21 mouse cellular contexts compared by ENCODE assay signal in the genomic region with DNA sequence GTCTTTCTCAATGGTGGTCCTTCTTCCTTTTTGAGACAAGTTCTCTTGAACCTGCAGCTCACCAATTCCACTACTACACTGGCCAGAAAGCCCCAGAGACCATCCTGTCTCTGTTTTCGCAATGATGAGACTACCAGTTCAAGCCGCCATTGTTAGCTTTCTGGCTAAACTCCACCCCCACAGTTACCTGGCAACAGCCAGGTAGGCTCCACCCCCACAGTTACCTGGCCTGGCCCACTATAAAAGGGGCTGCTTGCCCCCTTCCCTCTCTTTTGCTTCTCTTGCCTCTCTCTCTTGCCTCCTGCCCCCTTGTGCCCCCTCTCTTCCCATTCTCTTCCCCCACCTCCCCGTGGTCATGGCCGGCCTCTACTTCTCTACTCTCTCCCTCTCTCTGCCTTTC. TPM values are rescaled to one million over a fixed set of nuclear protein-coding genes. Genes with fewer than 3 reads are reported as not detected.
DNase-seq lines count a peak whose midpoint lies in the region; TF ChIP-seq lines count a peak whose summit lies in the region.
"Had no signal": no experiment of that assay in that cellular context is flagged by ENCODE, and none has a peak within 500 bp of the region (broad histone marks: within the 10 kb centered on the region; RNA-seq: fewer than 3 reads in every experiment).

No protein-coding gene starts in this region.

- no peak for TF ChIP-seq CTCF in testis, adult 2 months (IDR thresholded peaks at IDR 0.05; ENCODE audit: control insufficient read depth, insufficient read depth, insufficient replicate concordance, low read depth, low read length)

- no peaks in the 10 kb centered on the region for H3K27me3 ChIP-seq in testis, adult 2 months (ENCODE audit: control insufficient read depth, insufficient read depth, low read length)
- H3K27me3 ChIP-seq: CH12.LX, Patski had no signal

- no peak for DNase-seq in testis, postnatal 14 days (ENCODE audit: low spot score)
- DNase-seq in R1 (ENCODE audit: low read depth, low spot score) (peak; percentile 54), ZHBTc4 (ENCODE audit: low read depth, low spot score) (peak; percentile 55)
- no peak for DNase-seq in left cerebral cortex, postnatal 14 days (ENCODE audit: low spot score in 2 of 2)
- DNase-seq in urinary bladder, postnatal 14 days (ENCODE audit: low spot score): no peak
- DNase-seq: adrenal gland, adult 2 months; adrenal gland, adult 8-10 months; adrenal gland, postnatal 10 days; adrenal gland, postnatal 14 days; adrenal gland, postnatal 25 days; adrenal gland, postnatal 36 days; B cell, adult 2 months; cerebellum, adult 11 months; cerebellum, adult 11-12 months; cerebellum, adult 18-20 months; cerebellum, adult 2 months; cerebellum, adult 8-10 months had no signal

- H3K27ac ChIP-seq in testis, adult 2 months (ENCODE audit: control insufficient read depth, insufficient read depth, low read depth, low read length): 0 out of 2 replicates have a peak overlapping the region, but pooled peaks have one; percentile 35

- peaks cover 2% of the 10 kb centered on the region; the same call in 1 of the 2 replicates for H3K4me1 ChIP-seq in testis, adult 2 months (ENCODE audit: control insufficient read depth, insufficient read depth, low read length)

- TF ChIP-seq POLR2A in testis, adult 2 months (IDR thresholded peaks at IDR 0.05; ENCODE audit: control insufficient read depth, low read depth, low read length): peak; percentile 65; the same call in 1 of the 2 replicates

- intact Hi-C loops in left cerebral cortex, postnatal 14 days (cut with DNase I): loop anchor here (5.0 kb wide), 1 partner anchor 36 kb away; the partner anchor contains the start of gene Srsf10

- no peaks in the 10 kb centered on the region for H3K36me3 ChIP-seq in testis, adult 2 months (ENCODE audit: control insufficient read depth, insufficient read depth, low read length)
- H3K36me3 ChIP-seq: G1E had no signal

- H3K4me3 ChIP-seq in testis, adult 2 months (ENCODE audit: control insufficient read depth, low read depth, low read length): peak overlapping the region; percentile 81

RNA-seq across cellular contexts. Expression of gene Srsf10, which starts 33.8 kb away (rescaled TPM):
- 72.8 and 76.8 TPM in 2 replicates for polyA plus RNA-seq in testis, adult 2 months (2012; rRNA removed)
- 10 to 100 TPM; 71.0 to 77.4 TPM for total RNA-seq in left cerebral cortex, postnatal 14 days (2021)

RNA-seq across cellular contexts. Expression of gene Pnrc2, which starts 51.9 kb away (rescaled TPM):
- 6.4 and 7.4 TPM in 2 replicates for polyA plus RNA-seq in testis, adult 2 months (2012; rRNA removed)
- total RNA-seq in left cerebral cortex, postnatal 14 days (2021): 10 to 100 TPM; 48.8 to 49.7 TPM

Comparison
In these comparisons a context has a peak if more than half of its experiments do, and no peak if none do; other contexts are left out.
1. DNase-seq: peak in R1 (single experiment) and ZHBTc4 (single experiment); none in testis, postnatal 14 days (single experiment), left cerebral cortex, postnatal 14 days (0 of 2) and urinary bladder, postnatal 14 days (single experiment).